Mouse (Mus musculus): ENCODE measurements around the gene BC061237. TPM values are rescaled to one million over a fixed set of nuclear protein-coding genes. Genes with fewer than 3 reads are reported as not detected.

BC061237 gene
- not detected in 2 replicates for polyA plus RNA-seq (2012; ENCODE audit: low replicate concordance)

DNA sequence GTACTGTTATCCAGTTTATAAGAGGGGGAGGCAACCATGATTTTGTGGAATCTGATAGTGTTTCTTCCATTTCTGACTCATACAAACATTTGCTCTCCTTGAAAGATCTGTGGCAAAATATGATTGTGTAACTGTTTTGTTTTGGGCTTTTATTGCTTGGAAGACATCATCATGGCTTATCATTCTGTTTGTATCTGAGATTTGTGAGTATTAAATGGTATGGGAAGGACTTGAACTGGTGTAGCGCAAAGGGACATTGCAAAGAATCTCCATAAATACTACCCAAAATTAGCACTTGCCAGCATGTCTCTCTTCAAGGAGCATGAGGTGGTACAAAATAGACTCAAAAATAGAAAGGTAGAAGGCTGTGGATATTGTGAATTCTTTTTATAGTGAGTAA, at the start of gene BC061237:
TSS of gene BC061237 (plus strand) at position 301 of the 400 bp plus-strand sequence.

DNA sequence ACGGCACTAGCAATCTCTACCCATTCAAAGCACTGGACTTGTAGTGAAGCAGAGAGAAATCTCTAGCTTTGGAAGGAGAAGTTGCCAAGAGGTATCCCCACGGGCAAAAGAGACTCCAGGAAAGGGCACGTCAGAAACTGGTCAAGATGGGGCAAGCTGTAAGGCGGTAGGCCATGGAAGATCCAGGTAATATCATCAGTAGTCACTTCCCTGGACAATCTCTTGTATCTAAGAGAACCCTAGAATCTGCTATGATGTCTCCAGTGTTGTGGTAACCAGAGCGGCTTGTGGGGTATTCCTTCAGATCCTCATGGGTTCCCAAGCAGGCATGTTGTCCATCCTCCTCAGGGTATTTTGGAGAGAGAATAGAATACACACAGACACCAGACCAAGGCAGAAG, 25.7 kb downstream of the BC061237 start, which contains the start of gene Gm17093:
TSS of gene Gm17093 (plus strand) at position 301 of the 400 bp plus-strand sequence.

Other genes starting within 250 kb of the BC061237 start
- not detected in 2 replicates for gene Gm8220, start 206.9 kb upstream of the BC061237 start, polyA plus RNA-seq (2012; ENCODE audit: low replicate concordance)
- not detected in 2 replicates for gene Gm5930, start 153.9 kb upstream of the BC061237 start, polyA plus RNA-seq (2012; ENCODE audit: low replicate concordance)
- not detected in 2 replicates for gene Gm8229, start 127.1 kb upstream of the BC061237 start, polyA plus RNA-seq (2012; ENCODE audit: low replicate concordance)
- not detected in 2 replicates for gene Gm3371, start 81.8 kb upstream of the BC061237 start, polyA plus RNA-seq (2012; ENCODE audit: low replicate concordance)
- not detected in 2 replicates for gene Gm8232, start 58.8 kb upstream of the BC061237 start, polyA plus RNA-seq (2012; ENCODE audit: low replicate concordance)
- not detected in 2 replicates for gene Gm17093, start 25.8 kb downstream of the BC061237 start, polyA plus RNA-seq (2012; ENCODE audit: low replicate concordance)
- not detected in 2 replicates for gene Gm8247, start 90.7 kb downstream of the BC061237 start, polyA plus RNA-seq (2012; ENCODE audit: low replicate concordance)
- gene Gm5624, start 135.5 kb downstream of the BC061237 start, polyA plus RNA-seq (2012; ENCODE audit: low replicate concordance): not detected in 2 replicates
- not detected in 2 replicates for gene Gm8257, start 214.0 kb downstream of the BC061237 start, polyA plus RNA-seq (2012; ENCODE audit: low replicate concordance)